Mouse (Mus musculus): ENCODE data around the gene Smg7.

Smg7 gene

GRCm38 (mm10) chr1:152800633-152801176 is 101.7 kb downstream of the Smg7 start:
- DNase-seq, result no peak

GRCm38 (mm10) chr1:152799897-152800296 is 102.5 kb downstream of the Smg7 start, which contains the start of gene Ncf2:
Ncf2 (plus strand) TSS chr1:152800194.
- DNase-seq, result no peak

DNA sequence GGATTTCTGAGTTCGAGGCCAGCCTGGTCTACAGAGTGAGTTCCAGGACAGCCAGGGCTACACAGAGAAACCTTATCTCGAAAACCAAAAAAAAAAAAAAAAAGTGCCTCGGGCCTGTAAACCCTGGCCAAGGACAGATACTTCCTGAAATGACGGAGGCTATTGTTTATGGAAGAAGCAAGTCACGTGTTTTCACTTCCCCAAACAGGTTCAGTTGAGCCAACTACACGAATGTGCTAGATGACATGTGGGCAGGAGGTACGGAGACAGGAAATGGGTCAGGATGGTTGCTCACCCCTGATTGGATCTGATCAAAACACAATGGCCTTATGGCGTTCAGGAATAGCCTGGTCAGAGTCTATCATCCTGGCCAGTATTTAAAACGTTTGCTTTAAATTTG is 104.3 kb downstream of the Smg7 start:
- DNase-seq, result no peak

- DNase-seq, result no peak
Measured at GRCm38 (mm10) chr1:152796683-152797263, 105.7 kb downstream of the Smg7 start.

DNA sequence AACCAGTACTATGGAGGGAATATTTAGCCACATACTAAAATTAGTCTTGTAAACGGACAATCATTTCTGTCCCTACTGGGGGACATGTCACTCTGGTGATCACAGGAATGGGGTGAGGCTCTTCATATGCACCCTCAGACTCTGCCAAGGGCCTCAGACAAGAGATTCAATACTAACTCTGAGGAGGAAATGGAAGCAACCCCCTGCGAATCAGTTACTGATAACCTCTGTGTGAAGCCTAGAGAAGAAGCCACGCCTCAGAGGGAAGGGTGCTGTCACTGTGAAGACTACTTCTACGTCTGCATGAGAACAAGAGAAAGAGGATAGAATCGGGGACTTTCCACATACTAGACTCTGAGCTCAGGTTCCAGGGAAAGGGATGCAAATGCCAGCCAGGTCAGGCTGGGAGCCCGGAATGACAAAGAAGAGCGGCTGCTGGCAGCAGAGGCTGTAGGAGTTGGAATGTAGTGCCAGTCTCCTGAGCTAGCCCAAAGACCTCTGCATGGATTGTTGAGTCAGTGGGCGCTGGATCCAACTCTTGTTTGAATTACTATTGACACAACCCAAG is 106.7 kb downstream of the Smg7 start:
- no peak for DNase-seq

- no peak for DNase-seq
Measured at GRCm38 (mm10) chr1:152793495-152794130, 108.8 kb downstream of the Smg7 start.

DNA sequence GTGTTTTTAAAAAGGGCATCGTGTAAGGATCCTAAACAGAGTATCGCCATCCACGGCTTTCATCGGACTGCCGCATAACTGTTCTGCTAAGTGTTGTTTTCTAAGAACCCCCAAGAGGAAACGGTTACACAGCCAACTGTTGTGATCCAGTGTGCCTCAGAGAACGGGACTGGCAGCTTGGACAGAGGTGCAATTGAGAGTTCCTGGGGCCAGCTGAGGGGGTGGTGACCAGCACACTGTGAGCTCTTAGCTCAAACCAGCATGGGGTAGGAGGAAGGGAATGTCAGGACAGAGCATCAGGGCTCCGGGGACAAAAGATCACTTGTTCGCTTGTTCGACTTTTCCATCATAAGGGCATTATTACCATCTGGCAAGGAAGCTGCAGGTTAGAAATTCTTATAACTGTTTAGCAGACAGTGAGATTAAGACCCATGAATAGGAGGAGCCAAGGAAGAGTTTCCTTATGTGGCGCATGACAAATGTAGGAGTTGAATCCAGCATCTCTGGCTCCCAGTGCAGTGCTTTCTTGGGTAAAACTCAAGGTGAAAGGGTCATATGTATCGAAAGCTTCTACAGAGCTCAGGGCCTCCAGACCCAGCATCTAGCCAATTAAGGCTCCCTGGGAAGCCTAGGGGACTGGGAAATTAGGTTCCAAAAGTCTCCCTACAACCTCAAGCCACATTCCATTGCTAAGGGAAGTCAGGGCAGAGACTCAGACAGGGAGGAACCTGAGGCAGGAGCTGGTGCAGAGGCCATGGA is 109.5 kb downstream of the Smg7 start:
- no peak for DNase-seq

- DNase-seq, result no peak
Measured at GRCm38 (mm10) chr1:152791269-152791668, 111.2 kb downstream of the Smg7 start.

GRCm38 (mm10) chr1:152790821-152791220 is 111.6 kb downstream of the Smg7 start:
- DNase-seq, result no peak

- peak; percentile 50 for DNase-seq
Measured at GRCm38 (mm10) chr1:152790254-152790653, 112.2 kb downstream of the Smg7 start.

DNA sequence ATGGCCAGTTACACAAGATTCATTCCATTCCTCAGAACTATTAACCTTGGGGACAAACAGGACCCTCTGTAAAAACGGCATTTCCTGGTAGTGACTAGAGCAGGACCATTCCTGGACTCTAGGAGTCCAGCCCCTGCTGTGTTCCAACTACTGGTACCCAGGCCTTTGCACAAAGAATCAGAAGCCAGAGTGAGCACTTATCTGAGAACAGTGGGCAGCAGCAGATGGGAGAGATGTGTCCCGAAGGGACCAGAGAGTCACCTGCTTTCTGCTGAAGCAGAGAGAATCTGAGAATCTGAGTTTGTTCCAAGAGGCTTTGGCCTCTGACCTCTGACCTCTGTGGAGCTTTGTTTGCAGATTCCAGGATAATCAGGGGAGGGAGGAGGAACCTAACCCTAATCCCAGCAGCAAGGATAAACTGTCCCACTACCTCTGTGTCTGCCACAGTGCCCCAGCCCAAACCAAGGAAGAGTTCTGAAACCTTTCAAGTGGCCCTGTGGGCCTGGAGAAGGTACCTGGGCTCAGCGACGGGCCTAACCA is 114.3 kb downstream of the Smg7 start:
- DNase-seq, result no peak
